Comparison of ENCODE assay signal across 11 mouse cellular contexts in the genomic region with DNA sequence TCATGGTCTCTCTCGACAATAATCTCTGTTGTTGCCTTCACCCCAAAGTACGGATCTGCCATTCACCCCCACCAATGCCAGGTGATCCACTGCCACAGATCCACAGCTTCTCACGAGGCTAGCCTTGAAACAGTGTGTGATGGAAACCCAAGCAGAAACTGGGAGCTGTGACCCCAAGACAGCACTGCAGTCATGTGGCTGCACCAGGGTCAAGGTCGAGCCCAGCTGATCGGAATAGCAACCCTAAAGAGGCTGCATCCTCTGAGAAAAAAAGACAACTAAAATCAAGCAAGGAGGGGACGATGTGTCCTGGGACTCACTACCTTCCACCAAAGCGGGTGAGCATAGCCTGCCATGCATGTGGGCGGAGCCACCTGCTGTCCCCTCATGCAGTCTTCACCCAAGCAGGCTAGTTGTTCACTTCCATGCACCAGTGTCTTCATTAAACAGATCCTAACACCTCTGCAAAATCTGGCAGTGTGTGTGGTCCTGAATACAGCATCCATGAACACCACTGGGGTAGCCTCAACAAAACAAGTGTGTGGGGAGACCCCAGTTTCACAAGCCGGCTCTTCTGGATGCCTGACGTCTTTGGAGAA. TPM values are rescaled to one million over a fixed set of nuclear protein-coding genes. Genes with fewer than 3 reads are reported as not detected.
DNase-seq lines count a peak whose midpoint lies in the region; TF ChIP-seq lines count a peak whose summit lies in the region.
"Had no signal": no experiment of that assay in that cellular context is flagged by ENCODE, and none has a peak within 500 bp of the region (broad histone marks: within the 10 kb centered on the region; RNA-seq: fewer than 3 reads in every experiment).

No protein-coding gene starts in this region.

- peaks cover 44% of the 10 kb centered on the region for H3K4me1 ChIP-seq in kidney, adult 2 months (ENCODE audit: control insufficient read depth, insufficient read depth, low read length)

- no peak for TF ChIP-seq CTCF in kidney, adult 2 months (conservative IDR thresholded peaks at IDR 0.05; ENCODE audit: insufficient read depth, insufficient read length, low read depth, low read length)

- WGBS in kidney, adult 2 months = 67% methylated on average over 10 of the region's 10 CpGs

- TF ChIP-seq POLR2A in kidney, adult 2 months (IDR thresholded peaks at IDR 0.05; ENCODE audit: low read depth, low read length) = no peak

- no peaks in the 10 kb centered on the region for H3K27me3 ChIP-seq in kidney, adult 2 months (replicated peaks; ENCODE audit: control insufficient read depth, insufficient read depth, low read length)
- H3K27me3 ChIP-seq: liver, embryonic 13.5 days had no signal

- H3K4me3 ChIP-seq in kidney, adult 2 months (ENCODE audit: insufficient read depth, low read depth, low read length) = no peak overlapping the region
- H3K4me3 ChIP-seq: liver, embryonic 13.5 days had no signal

- H3K36me3 ChIP-seq in kidney, adult 2 months (ENCODE audit: control insufficient read depth, insufficient read depth, low read length) = no peaks in the 10 kb centered on the region
- H3K36me3 ChIP-seq: liver, embryonic 13.5 days had no signal

- peak; percentile 21 for DNase-seq in adrenal gland, postnatal 14 days
- DNase-seq in adrenal gland, postnatal 10 days = no peak
- peak; percentile 48 for DNase-seq in kidney, adult 2 months
- no peak for DNase-seq in kidney, postnatal 10 days
- DNase-seq in retina, embryonic 14.5 days (ENCODE audit: low spot score) = peak; percentile 18
- no peak for DNase-seq in retina, postnatal 1 day
- DNase-seq in right cerebral cortex, postnatal 25 days = no peak
- DNase-seq in urinary bladder, adult 2 months (ENCODE audit: low spot score) = no peak
- DNase-seq: cerebellum, postnatal 36 days; heart, postnatal 36 days; liver, embryonic 13.5 days had no signal

- peak overlapping the region; percentile 34; the same call in 1 of the 2 replicates for H3K27ac ChIP-seq in kidney, adult 2 months (ENCODE audit: insufficient read depth, low read depth, low read length)
- H3K27ac ChIP-seq: liver, embryonic 13.5 days had no signal

RNA-seq across cellular contexts. Expression of a gene that starts 12.1 kb away (rescaled TPM):
- total RNA-seq in adrenal gland, postnatal 14 days (2021) = 36.9 and 38.4 TPM in 2 replicates
- 10 to 100 TPM; 36.5 to 38.5 TPM for total RNA-seq in adrenal gland, postnatal 10 days (2021)
- 63.7 and 70.5 TPM in 2 replicates for polyA plus RNA-seq in kidney, adult 2 months (2012; rRNA removed)
- polyA plus RNA-seq in urinary bladder, adult 2 months (2012; rRNA removed) = 22.3 and 32.9 TPM in 2 replicates

Comparison
In these comparisons a context has a peak if more than half of its experiments do, and no peak if none do; other contexts are left out.
1. DNase-seq: peak in adrenal gland, postnatal 14 days (single experiment), kidney, adult 2 months (single experiment) and retina, embryonic 14.5 days (single experiment); none in adrenal gland, postnatal 10 days (single experiment), kidney, postnatal 10 days (single experiment), retina, postnatal 1 day (single experiment), right cerebral cortex, postnatal 25 days (single experiment) and urinary bladder, adult 2 months (single experiment).